Mouse (Mus musculus): ENCODE data around the gene Mindy3. TPM values are rescaled to one million over a fixed set of nuclear protein-coding genes. Genes with fewer than 3 reads are reported as not detected.

Gene Mindy3
- polyA plus RNA-seq, 1 experiment = 45.9 TPM

GRCm38 (mm10) chr2:12331962-12332361 lies 87.3 kb downstream of the Mindy3 start:
- no peaks in the 10 kb centered on the region for H3K36me3 ChIP-seq (ENCODE audit: control insufficient read depth, insufficient read depth, low read length)
- no peaks in the 10 kb centered on the region for H3K4me1 ChIP-seq (ENCODE audit: control insufficient read depth, insufficient read depth, low read length)
- no peak for DNase-seq
- no peaks in the 10 kb centered on the region for H3K27me3 ChIP-seq (replicated peaks; ENCODE audit: control insufficient read depth, insufficient read depth, low read length)
- H3K27ac ChIP-seq (ENCODE audit: insufficient read depth, low read depth, low read length) = no peak overlapping the region
- TF ChIP-seq CTCF (conservative IDR thresholded peaks at IDR 0.05; ENCODE audit: insufficient read depth, insufficient read length, low read depth, low read length) (no peak), POLR2A (IDR thresholded peaks at IDR 0.05; ENCODE audit: low read depth, low read length) (no peak)
- WGBS = 68% methylated on average over 2 of the region's 2 CpGs
- no peak overlapping the region for H3K4me3 ChIP-seq (ENCODE audit: insufficient read depth, low read depth, low read length)

GRCm38 (mm10) chr2:12329620-12330019 lies 89.7 kb downstream of the Mindy3 start:
- Histone ChIP-seq H3K36me3 (ENCODE audit: control insufficient read depth, insufficient read depth, low read length) (no peaks in the 10 kb centered on the region), H3K27me3 (replicated peaks; ENCODE audit: control insufficient read depth, insufficient read depth, low read length) (no peaks in the 10 kb centered on the region), H3K27ac (ENCODE audit: insufficient read depth, low read depth, low read length) (no peak overlapping the region), H3K4me1 (ENCODE audit: control insufficient read depth, insufficient read depth, low read length) (no peaks in the 10 kb centered on the region), H3K4me3 (ENCODE audit: insufficient read depth, low read depth, low read length) (no peak overlapping the region)
- no peak for DNase-seq
- WGBS = 76% methylated on average over 2 of the region's 2 CpGs
- TF ChIP-seq CTCF (conservative IDR thresholded peaks at IDR 0.05; ENCODE audit: insufficient read depth, insufficient read length, low read depth, low read length) (no peak), POLR2A (IDR thresholded peaks at IDR 0.05; ENCODE audit: low read depth, low read length) (no peak)

- WGBS = 43% methylated on average over 5 of the region's 5 CpGs
- no peaks in the 10 kb centered on the region for H3K4me1 ChIP-seq (ENCODE audit: control insufficient read depth, insufficient read depth, low read length)
- DNase-seq = no peak
- no peaks in the 10 kb centered on the region for H3K27me3 ChIP-seq (replicated peaks; ENCODE audit: control insufficient read depth, insufficient read depth, low read length)
- no peaks in the 10 kb centered on the region for H3K36me3 ChIP-seq (ENCODE audit: control insufficient read depth, insufficient read depth, low read length)
- TF ChIP-seq POLR2A (IDR thresholded peaks at IDR 0.05; ENCODE audit: low read depth, low read length) = no peak
- no peak for TF ChIP-seq CTCF (conservative IDR thresholded peaks at IDR 0.05; ENCODE audit: insufficient read depth, insufficient read length, low read depth, low read length)
- H3K27ac ChIP-seq (ENCODE audit: insufficient read depth, low read depth, low read length) = no peak overlapping the region
- H3K4me3 ChIP-seq (ENCODE audit: insufficient read depth, low read depth, low read length) = no peak overlapping the region
Measured at GRCm38 (mm10) chr2:12329068-12329407, 90.2 kb downstream of the Mindy3 start.

GRCm38 (mm10) chr2:12328355-12329067 lies 90.8 kb downstream of the Mindy3 start:
- Histone ChIP-seq H3K27me3 (replicated peaks; ENCODE audit: control insufficient read depth, insufficient read depth, low read length) (no peaks in the 10 kb centered on the region), H3K4me1 (ENCODE audit: control insufficient read depth, insufficient read depth, low read length) (no peaks in the 10 kb centered on the region), H3K27ac (ENCODE audit: insufficient read depth, low read depth, low read length) (no peak overlapping the region), H3K36me3 (ENCODE audit: control insufficient read depth, insufficient read depth, low read length) (no peaks in the 10 kb centered on the region), H3K4me3 (ENCODE audit: insufficient read depth, low read depth, low read length) (no peak overlapping the region)
- TF ChIP-seq CTCF (conservative IDR thresholded peaks at IDR 0.05; ENCODE audit: insufficient read depth, insufficient read length, low read depth, low read length) = no peak
- TF ChIP-seq POLR2A (IDR thresholded peaks at IDR 0.05; ENCODE audit: low read depth, low read length) = no peak
- no peak for DNase-seq
- 33% methylated on average over 7 of the region's 8 CpGs for WGBS

- H3K27ac ChIP-seq (ENCODE audit: insufficient read depth, low read depth, low read length) = no peak overlapping the region
- no peaks in the 10 kb centered on the region for H3K36me3 ChIP-seq (ENCODE audit: control insufficient read depth, insufficient read depth, low read length)
- H3K4me1 ChIP-seq (ENCODE audit: control insufficient read depth, insufficient read depth, low read length) = no peaks in the 10 kb centered on the region
- no peaks in the 10 kb centered on the region for H3K27me3 ChIP-seq (replicated peaks; ENCODE audit: control insufficient read depth, insufficient read depth, low read length)
- 45% methylated on average over 11 of the region's 11 CpGs for WGBS
- H3K4me3 ChIP-seq (ENCODE audit: insufficient read depth, low read depth, low read length) = no peak overlapping the region
- TF ChIP-seq POLR2A (IDR thresholded peaks at IDR 0.05; ENCODE audit: low read depth, low read length) (no peak), CTCF (conservative IDR thresholded peaks at IDR 0.05; ENCODE audit: insufficient read depth, insufficient read length, low read depth, low read length) (no peak)
- no peak for DNase-seq
Measured at GRCm38 (mm10) chr2:12327691-12328354, 91.4 kb downstream of the Mindy3 start.

GRCm38 (mm10) chr2:12327216-12327615 lies 92.1 kb downstream of the Mindy3 start:
- 16% methylated on average over 10 of the region's 10 CpGs for WGBS
- Histone ChIP-seq H3K27me3 (replicated peaks; ENCODE audit: control insufficient read depth, insufficient read depth, low read length) (no peaks in the 10 kb centered on the region), H3K36me3 (ENCODE audit: control insufficient read depth, insufficient read depth, low read length) (no peaks in the 10 kb centered on the region), H3K4me3 (ENCODE audit: insufficient read depth, low read depth, low read length) (no peak overlapping the region), H3K27ac (ENCODE audit: insufficient read depth, low read depth, low read length) (no peak overlapping the region), H3K4me1 (ENCODE audit: control insufficient read depth, insufficient read depth, low read length) (no peaks in the 10 kb centered on the region)
- peak; percentile 13 for DNase-seq
- TF ChIP-seq POLR2A (IDR thresholded peaks at IDR 0.05; ENCODE audit: low read depth, low read length) (no peak), CTCF (conservative IDR thresholded peaks at IDR 0.05; ENCODE audit: insufficient read depth, insufficient read length, low read depth, low read length) (no peak)

- no peak for TF ChIP-seq CTCF (conservative IDR thresholded peaks at IDR 0.05; ENCODE audit: insufficient read depth, insufficient read length, low read depth, low read length)
- TF ChIP-seq POLR2A (IDR thresholded peaks at IDR 0.05; ENCODE audit: low read depth, low read length) = no peak
- WGBS = 90% methylated on average over 2 of the region's 2 CpGs
- Histone ChIP-seq H3K4me1 (ENCODE audit: control insufficient read depth, insufficient read depth, low read length) (no peaks in the 10 kb centered on the region), H3K27me3 (replicated peaks; ENCODE audit: control insufficient read depth, insufficient read depth, low read length) (no peaks in the 10 kb centered on the region), H3K4me3 (ENCODE audit: insufficient read depth, low read depth, low read length) (no peak overlapping the region), H3K36me3 (ENCODE audit: control insufficient read depth, insufficient read depth, low read length) (no peaks in the 10 kb centered on the region), H3K27ac (ENCODE audit: insufficient read depth, low read depth, low read length) (no peak overlapping the region)
- DNase-seq = no peak
Measured at GRCm38 (mm10) chr2:12325868-12326267, 93.4 kb downstream of the Mindy3 start.

Data from kidney, adult 2 months (tissue).